Mouse (Mus musculus): ENCODE data around the gene Crhr2.

Crhr2 gene

DNA sequence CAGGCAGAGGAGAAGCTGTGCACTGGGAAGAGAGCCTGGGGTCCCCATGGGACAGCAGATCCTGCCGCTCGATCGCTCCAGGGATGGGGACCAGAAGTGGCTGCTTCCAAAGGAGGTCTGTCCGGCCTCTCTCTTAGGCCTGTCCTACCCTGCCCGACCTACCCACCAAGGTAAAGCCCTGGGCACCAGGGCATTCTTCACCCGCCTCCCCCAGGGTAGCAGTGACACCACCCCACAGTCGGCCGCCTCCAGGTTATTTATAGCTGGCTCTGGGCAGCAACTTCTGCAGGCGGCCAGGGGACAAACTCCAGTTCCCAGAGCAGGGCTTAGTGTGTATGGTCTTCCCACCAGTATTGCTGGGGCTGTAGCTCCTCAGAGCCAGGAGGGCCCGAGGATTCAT is at the start of gene Crhr2:
TSS of gene Crhr2 (minus strand) at position 223 of the 400 bp plus-strand sequence.
- in situ Hi-C loops (cut with MboI; ENCODE audit: low sequenced_read_pairs): no loop called here

DNA sequence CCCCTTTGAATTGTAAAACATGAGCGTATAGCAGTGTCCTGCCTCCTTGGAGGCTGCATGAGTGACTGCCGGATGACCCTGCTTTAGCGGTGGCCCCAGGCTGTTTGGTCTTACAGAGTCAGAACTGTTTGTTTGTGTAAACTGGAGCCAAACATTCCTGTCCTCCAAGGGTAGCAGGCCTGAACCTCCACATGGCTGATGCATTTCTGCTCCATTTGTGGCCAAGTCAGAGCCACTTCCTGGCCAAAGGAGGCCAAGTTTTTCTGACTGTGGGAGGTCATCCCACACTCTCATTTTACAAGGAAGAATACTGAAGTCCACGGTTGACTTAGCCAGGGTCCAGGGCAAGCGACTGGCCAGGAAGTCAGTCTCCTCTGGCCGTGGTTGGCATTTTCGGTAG is 46.7 kb upstream of the Crhr2 start:
- in situ Hi-C loops (cut with MboI; ENCODE audit: low sequenced_read_pairs): no loop called here

DNA sequence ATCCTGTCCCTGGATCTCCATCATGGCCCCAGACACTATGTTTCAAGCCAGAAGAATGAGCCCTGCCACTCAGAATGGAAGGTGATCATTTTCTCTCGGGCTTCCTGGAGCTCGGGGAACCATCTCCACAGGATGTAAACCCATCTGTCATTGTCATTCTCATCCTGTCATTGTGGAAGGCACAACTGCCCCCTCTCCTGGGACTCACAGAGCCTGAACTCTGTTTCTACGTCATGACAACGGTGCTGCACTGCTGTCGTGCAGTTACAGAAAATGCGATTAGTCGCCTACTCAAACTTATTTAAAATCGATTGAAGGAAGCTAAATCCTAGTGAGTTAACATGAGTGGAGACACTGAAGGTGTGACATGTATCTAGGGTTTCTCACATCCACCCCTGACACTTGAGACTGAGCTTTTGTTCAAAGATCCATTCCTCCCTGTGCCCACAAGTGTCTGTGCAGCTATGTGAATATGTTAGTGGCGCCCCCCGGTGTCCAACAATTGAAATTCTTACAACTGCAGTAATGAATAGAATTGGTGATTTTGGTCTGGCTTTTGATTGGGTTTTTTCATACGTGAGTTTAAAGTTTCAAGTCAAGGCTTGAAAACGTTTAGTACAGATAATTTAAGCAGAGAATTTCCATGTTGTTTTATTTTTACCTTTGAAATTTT is 44.4 kb upstream of the Crhr2 start:
- in situ Hi-C loops (cut with MboI; ENCODE audit: low sequenced_read_pairs): no loop called here

DNA sequence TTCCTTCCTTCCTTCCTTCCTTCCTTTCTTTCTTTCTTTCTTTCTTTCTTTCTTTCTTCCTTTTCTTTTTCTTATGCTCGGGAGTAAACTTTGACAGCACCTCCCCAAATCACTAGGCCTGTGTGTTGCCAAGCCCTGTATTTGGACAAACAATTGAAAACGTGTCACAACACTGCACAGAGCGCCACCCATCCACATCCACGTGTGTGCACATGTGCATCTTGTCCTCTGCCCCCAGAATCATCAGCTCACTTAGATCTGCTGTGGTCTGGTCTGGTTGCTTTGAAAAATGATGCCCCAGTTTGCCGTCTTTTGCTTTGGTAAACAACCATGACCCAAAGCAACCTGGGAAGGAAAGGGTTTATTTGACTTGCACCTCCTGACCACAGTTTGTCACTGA is 43.1 kb upstream of the Crhr2 start:
- in situ Hi-C loops (cut with MboI; ENCODE audit: low sequenced_read_pairs): no loop called here

DNA sequence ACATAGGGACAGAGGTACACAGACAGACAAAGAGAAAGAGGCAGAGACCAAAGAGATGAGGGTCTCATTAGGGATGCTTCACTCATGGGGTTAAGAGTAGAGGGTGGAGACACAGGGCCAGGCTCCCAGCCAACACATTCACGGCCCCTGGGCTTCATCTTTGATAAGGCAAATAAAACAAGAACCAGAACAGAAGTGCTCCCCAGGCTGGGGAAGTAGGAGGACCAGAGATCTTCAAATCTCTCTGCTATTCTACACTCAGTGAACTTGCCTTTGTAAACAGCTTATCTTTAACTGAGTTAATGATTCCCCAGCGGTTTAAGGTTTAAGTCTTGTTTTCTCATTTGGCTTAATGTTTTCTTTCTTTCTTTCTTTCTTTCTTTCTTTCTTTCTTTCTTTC is 42.6 kb upstream of the Crhr2 start:
- in situ Hi-C loops (cut with MboI; ENCODE audit: low sequenced_read_pairs): no loop called here

DNA sequence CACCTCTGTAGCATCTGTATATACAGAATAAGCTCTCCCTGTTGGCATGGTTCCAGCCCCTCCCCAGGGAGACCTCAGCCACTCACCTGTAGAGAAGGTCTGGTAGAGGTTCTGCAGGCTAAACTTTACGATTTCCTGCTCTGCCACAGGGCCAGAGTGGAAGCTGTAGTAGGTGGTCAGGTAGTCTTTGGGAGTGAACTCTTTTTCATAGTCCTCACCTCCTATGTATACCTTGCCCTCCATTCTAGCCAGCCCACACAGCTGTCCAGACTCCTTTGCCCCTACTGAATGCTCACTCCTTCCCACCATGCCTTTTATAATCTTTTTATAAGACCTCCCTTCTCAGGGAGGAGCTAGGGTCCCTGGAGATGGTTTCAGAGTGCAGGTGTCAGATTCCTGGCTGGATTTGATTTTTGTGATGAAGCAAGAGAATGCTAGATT is 41.9 kb upstream of the Crhr2 start, which contains the start of gene Inmt:
TSS of gene Inmt (minus strand) at position 303 of the 441 bp plus-strand sequence.
- in situ Hi-C loops (cut with MboI; ENCODE audit: low sequenced_read_pairs): loop anchor here (25.0 kb wide), 2 partner anchors 362 to 587 kb away; partner anchors contain the start of genes Fkbp14, Plekha8 and Znrf2

DNA sequence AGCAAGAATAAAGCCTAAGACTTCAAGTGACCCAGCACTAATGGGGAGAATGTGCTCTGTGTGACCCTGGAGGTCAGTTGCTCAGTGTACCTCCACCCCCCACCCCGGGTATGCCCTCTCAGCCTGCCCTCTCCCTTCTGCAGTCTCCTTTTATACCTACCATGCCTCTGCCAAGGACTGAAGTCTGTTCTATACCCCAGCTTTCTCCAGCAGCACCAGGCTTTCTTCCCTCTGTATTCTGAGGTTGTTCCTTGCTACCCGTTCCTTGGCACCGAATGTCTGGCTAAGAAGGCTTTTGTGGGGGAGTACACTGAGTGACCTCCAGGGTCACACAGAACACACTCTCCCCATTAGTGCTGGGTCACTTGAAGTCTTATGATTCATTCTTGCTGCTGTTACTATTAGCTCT is 41.1 kb upstream of the Crhr2 start:
- in situ Hi-C loops (cut with MboI; ENCODE audit: low sequenced_read_pairs): loop anchor here (25.0 kb wide), 2 partner anchors 362 to 587 kb away; partner anchors contain the start of genes Fkbp14, Plekha8 and Znrf2

DNA sequence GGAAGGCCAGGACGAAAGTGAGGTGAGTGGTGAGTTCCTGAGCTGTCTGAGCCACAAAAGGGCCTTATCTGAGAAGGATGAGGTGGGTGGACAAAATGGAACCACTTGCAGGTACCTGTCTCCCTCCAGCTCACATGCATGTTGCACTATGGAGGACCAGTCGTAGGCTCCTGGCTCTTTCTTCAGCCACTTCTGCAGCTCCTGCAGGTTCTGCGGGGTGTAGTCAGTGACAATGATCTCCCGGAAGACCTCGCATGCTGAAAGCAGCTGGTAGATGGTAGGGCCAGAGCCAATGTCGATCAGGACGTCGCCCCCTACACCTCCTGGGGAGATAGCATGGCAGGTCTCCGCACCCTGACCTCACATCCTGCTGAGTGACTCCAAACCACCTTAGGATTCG is 40.4 kb upstream of the Crhr2 start:
- in situ Hi-C loops (cut with MboI; ENCODE audit: low sequenced_read_pairs): loop anchor here (25.0 kb wide), 2 partner anchors 361 to 586 kb away; partner anchors contain the start of genes Fkbp14, Plekha8 and Znrf2

DNA sequence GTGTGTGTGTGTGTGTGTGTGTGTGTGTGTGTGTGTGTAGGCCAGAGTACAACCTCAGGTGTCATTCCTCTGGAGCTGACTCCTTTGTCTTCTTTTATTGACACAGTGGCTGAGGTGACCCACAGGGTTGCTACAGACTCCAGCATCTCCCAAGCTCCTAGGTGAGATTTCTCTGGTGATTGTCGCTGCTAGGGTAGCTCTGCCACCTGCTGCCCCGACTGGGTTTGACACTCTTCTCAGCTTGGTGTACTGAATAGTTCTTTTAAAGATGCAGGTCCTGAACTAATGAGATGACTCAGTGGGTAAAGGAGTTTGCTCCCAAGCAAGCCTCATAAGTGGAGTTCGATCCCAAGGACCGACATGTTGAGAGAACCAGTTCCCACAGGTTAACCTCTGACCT is 38.8 kb upstream of the Crhr2 start:
- in situ Hi-C loops (cut with MboI; ENCODE audit: low sequenced_read_pairs): loop anchor here (25.0 kb wide), 2 partner anchors 359 to 584 kb away; partner anchors contain the start of genes Fkbp14, Plekha8 and Znrf2

DNA sequence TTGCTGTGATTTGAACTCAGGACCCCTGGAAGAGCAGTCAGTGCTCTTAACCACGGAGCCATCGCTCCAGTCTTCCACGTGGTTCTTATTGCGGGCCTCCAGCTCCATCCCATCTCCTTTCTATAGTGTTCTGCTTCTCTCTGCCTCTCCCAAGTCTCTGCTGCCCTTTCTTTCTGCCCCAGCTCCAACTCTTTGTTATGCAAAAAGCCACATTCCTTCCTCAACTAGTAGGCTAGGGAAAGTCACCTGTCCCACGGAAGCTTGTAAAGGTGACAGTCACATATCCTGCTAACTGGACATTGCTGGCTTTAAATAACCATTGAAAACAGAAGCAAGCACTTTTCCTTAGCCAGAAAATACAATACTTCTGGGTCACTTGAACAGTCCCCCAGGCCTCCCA is 37.0 kb upstream of the Crhr2 start:
- in situ Hi-C loops (cut with MboI; ENCODE audit: low sequenced_read_pairs): loop anchor here (10.0 to 25.0 kb wide), 4 partner anchors 255 to 583 kb away; partner anchors contain the start of genes Fkbp14, Plekha8 and Znrf2

DNA sequence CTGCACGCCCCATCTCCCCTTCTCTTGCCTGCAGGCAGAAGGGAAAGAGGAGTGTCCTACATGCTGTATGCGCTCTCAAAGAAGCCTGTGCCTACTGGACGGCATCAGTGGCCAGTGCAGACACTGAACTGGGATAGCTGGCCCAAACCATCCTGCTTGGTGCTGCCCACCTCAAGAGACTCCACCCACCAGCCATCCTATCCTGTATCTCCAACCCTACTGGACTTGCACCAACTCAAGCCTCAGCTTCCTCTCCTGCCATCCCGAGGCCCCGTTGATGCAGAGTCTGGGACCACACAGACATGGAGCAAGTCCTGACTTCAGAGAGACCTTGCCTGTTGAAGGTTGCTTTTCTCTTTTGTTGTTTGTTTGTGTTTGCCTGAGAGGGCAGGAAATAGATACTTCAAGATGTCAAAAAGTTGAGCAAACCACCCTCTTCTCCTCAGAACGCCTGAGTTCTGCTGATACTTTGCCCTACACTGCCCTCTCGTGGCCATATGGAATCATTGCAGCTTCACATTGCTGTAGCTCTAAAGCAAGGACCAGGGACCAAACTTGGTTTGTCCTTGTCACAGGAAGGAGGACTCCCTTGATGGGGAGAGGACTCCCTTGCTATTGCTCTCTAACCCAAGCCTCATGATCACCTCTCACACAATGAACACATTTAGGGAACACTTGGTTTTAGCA is 34.1 kb upstream of the Crhr2 start:
- in situ Hi-C loops (cut with MboI; ENCODE audit: low sequenced_read_pairs): loop anchor here (10.0 to 25.0 kb wide), 4 partner anchors 252 to 580 kb away; partner anchors contain the start of genes Fkbp14, Plekha8 and Znrf2

DNA sequence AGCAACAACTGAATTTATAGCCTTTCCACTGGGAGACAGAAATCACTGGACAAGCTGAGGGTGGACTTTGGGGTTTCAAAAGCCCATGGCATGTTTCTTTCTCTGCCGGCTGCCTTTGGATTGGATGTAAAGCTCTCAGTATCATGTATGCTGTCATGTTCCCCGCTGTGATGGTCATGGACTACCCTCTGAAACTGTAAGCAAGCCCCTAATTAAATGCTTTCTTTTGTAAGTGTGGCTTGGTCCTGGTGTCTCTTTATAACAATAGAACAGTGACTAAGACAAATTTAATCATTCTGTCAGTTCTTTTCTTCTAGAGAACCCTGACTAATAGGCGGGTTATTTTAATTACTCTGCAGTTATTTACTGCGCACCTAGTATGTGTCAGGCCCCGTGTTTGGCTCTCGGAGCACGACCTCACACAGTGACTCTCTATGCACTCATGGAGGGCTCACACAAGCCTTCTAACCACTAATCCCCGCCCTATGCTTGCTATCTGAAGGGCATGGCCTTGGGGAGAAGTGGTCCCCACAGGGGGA is 30.3 kb upstream of the Crhr2 start:
- in situ Hi-C loops (cut with MboI; ENCODE audit: low sequenced_read_pairs): loop anchor here (10.0 to 25.0 kb wide), 4 partner anchors 248 to 576 kb away; partner anchors contain the start of genes Fkbp14, Plekha8 and Znrf2

DNA sequence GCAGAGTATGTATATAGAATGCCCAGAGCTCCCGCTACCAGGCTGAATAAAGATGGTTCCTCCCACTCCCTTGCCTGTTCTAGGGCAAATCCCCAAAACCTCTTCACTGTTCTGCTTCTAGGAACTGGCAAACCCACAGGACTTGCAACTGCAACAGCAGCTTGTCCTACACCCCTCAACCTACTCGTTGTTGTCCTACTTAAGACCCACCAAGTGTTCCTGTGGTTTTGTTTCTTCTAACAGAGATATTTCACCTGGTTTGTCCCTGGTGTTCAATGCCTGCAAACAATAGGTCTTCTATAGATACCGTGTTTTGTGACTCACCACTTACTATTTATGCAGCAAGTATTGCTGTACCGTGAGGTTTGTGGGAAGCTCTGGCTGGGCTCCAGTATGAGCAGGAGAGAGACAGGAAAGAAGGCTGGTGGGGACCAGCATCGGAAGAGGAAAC is 28.5 kb upstream of the Crhr2 start:
- in situ Hi-C loops (cut with MboI; ENCODE audit: low sequenced_read_pairs): loop anchor here (10.0 to 25.0 kb wide), 4 partner anchors 247 to 574 kb away; partner anchors contain the start of genes Fkbp14, Plekha8 and Znrf2

DNA sequence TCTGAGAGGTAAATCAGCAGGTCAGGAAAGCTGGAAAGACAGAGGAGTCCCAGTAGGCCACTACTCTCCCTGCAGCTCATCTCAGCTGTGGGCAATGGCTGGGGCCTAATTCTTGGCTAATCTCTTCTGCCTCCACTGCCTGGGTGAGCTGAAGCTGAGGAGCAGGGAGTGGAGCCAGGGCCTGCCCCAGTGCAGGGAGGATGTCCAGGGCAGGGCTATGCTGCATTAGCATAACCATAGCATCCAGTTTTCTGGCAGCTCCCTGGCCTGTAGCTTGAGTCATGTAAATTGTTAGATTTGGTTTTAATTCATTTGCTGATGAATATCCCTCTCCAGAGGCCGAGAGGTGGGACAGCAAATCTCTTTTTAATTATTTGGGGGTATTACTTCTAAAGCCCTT is 26.4 kb upstream of the Crhr2 start:
- in situ Hi-C loops (cut with MboI; ENCODE audit: low sequenced_read_pairs): loop anchor here (25.0 kb wide), 2 partner anchors 347 to 572 kb away; partner anchors contain the start of genes Fkbp14, Plekha8 and Znrf2

DNA sequence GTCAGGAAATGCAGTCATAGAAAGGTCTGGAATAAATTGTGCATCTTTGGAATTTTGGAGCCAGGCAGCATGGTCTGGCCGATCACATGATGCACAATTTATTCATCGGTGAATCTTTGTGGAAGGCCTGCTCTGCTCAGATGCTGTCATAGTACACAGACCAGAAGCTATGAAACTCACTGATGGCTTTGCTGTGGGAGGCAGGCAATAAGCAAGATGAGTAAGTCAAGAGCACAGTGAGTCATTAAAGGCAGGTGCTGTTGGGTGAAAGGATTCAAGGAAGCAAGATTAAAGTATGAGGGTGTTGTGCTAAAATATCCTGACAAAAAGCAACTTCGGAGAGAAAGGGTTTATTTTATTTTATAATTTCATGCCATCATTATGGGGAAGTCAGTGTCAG is 19.4 kb upstream of the Crhr2 start:
- in situ Hi-C loops (cut with MboI; ENCODE audit: low sequenced_read_pairs): loop anchor here (25.0 kb wide), 2 partner anchors 340 to 565 kb away; partner anchors contain the start of genes Fkbp14, Plekha8 and Znrf2

DNA sequence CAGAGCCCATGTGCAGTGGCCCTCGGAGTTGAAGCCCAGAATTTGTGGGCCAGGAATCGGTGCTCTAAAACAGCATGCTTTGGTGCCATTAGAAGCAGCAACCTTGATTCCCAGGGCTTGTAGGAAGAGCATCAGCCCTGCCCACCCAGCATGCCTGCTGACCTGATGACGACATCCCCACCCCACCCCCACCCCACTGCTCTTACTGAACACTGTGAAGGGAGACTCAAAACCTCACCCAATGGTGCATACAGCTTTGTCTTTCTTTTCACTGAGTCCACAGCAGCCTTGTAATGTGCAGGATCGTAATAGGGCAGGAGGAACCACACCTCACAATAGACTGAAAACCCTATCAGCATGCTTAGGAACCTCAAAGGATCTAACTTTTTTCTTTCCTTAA is 13.3 kb upstream of the Crhr2 start:
- in situ Hi-C loops (cut with MboI; ENCODE audit: low sequenced_read_pairs): no loop called here

DNA sequence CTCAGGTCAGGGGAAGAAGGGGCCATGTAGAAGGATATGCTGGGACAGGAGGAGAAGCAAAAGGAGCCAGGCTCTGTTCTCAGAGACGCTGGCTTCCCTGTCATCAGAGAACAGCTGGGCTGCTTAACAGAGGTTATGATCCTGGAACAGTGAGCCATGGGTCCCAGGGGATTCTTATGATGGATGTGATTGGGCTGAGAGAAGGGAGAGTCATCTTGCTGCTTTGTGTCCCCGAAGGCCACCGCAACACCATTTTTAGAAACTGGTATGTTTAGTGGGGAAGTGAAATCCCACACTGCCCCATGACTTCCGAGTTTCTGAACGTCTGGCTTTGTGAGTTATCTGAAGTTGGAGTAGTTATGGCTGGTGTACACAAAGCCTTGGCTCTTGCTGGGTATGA is 12.5 kb upstream of the Crhr2 start:
- in situ Hi-C loops (cut with MboI; ENCODE audit: low sequenced_read_pairs): no loop called here

DNA sequence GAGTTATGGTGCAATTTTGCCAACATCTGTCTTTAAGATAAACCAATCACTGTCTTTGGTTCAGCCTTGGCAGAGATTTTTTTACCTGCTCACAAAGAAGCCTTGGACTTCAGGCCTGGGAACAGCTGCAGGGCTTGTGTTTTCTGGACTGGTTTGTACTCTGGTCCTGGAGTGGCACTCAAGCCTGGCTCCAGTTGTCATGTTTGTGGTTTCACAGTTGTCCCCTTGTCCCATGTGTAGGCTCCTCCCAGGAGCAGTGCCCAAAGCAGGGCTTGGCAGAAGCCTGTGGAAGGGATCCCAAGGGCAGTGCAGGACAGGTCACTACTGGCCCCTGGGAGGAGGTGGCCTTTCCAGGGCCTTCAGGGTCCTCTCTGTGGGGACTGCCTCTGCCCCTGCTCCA is 5.5 kb upstream of the Crhr2 start:
- in situ Hi-C loops (cut with MboI; ENCODE audit: low sequenced_read_pairs): no loop called here

DNA sequence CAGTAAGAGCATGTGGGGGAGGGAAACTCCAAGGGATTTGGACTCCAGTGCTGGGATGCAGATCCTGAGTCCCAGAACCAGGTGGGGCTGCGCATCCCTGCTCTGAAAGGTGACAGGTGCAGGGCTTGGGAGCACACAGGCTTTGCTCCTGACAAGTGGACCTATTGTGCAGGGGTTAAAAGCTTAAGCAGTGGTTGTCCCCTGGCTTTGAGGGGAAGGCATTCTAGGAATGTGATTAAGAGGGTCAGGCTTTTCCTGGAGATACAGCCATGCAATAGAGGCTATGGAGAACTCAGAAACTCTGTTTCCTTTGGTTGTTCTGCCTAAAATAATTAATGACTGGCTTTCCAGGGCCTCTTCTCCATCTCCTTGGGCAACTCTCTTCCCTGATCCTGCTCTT is 609 bp upstream of the Crhr2 start:
- in situ Hi-C loops (cut with MboI; ENCODE audit: low sequenced_read_pairs): no loop called here

DNA sequence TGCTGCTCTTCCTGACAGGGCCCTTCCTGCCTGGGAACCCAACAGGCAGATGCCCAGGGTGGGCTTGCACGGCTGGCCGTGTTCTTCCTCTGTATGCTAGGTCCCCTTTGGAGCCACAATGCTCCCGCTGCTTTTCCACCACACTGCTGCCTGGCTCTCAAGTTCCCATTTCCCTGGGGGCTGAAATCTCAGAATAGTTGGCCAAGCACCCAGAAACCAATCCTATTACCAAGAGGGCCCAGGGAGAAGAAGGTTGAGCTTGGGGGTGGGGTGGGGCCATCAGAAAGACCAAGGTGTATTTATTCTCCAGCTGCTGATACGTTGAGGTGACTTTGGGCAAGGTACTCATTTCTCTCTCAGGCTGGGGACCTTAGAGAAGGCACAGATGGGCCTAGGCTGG is 1.5 kb downstream of the Crhr2 start:
- in situ Hi-C loops (cut with MboI; ENCODE audit: low sequenced_read_pairs): no loop called here

DNA sequence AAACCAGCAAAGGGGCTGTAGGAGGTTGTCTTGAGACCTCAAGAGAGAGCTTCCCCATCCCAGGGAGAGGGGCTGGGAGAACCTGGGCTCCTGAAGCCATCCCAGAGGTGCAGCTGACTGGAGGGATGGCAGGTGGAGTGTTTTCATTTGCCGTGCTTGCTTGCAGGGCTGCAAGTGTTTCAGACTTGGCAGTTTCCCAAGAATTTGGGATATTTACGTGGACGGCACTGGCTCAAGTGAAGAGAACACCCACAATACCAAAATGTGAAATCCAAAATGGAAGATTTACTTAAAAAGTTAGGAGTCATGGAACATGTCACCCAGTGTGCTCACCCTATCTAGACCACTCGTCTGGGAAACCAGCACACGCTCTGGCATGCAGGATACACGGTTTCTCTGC is 2.2 kb downstream of the Crhr2 start:
- in situ Hi-C loops (cut with MboI; ENCODE audit: low sequenced_read_pairs): no loop called here
